Mouse (Mus musculus) liver, embryonic 14.5 days (tissue): ENCODE data around the gene Cfap97d2. TPM values are rescaled to one million over a fixed set of nuclear protein-coding genes. Genes with fewer than 3 reads are reported as not detected.
"Not testable (repeated sequence)": the region's sequence is repeated elsewhere in the genome, so short reads cannot be mapped to it uniquely, and the experiment has no call there.

Source experiments
- ATAC-seq: fragments of 200-750 bp; cut with Nextera tagmentation; 2 replicates; pipeline ENCODE4 v1.8.0; 2017; ENCODE audit warnings: moderate number of reproducible peaks, mild to moderate bottlenecking, moderate library complexity; ENCODE audit not compliant: insufficient read depth
- DNase-seq, 3 experiments: peaks; one replicate each; pipeline ENCODE4 v3.0.0-alpha.2; 2012 to 2013; ENCODE audit warnings: low read depth in 3 of 3, low spot score in 3 of 3
- H3K27ac ChIP-seq: fragments of 300-500 bp; sonication (generic); 2 replicates; pipeline ENCODE4 v1.5.1; 2014; ENCODE audit warnings: moderate library complexity, mild to moderate bottlenecking, control low read depth, inconsistent platforms
- H3K27me3 ChIP-seq: fragments of 300-500 bp; sonication (generic); 2 replicates; pipeline ENCODE4 v1.6.1; 2014; ENCODE audit warnings: mild to moderate bottlenecking, low read length, moderate library complexity; ENCODE audit not compliant: control insufficient read depth, insufficient read depth
- H3K36me3 ChIP-seq: fragments of 300-500 bp; sonication (generic); replicated peaks from 2 replicates; pipeline ENCODE4 v1.6.1; 2014; ENCODE audit warnings: low read depth; ENCODE audit not compliant: control insufficient read depth, insufficient read depth
- H3K4me1 ChIP-seq, 2 experiments: fragments of 200-500 bp in 1 of 2; fragments of 300-500 bp in 1 of 2; sonication (generic) in 1 of 2; replicated peaks; 2 replicates each; pipeline ENCODE4 v1.6.1; 2012 to 2014; ENCODE audit warnings: antibody characterized with exemption in 1 of 2, inconsistent platforms in 1 of 2, low read length in 1 of 2; ENCODE audit not compliant: control insufficient read depth in 2 of 2, insufficient read depth in 2 of 2
- H3K4me2 ChIP-seq: fragments of 300-500 bp; sonication (generic); 2 replicates; pipeline ENCODE4 v1.6.1; 2014; ENCODE audit warnings: low read depth, mild to moderate bottlenecking, control low read depth, moderate library complexity
- H3K4me3 ChIP-seq, 2 experiments: fragments of 200-500 bp in 1 of 2; fragments of 300-500 bp in 1 of 2; sonication (generic) in 1 of 2; 2 replicates each; pipeline ENCODE4 v1.5.1; 2012 to 2014; ENCODE audit warnings: low read depth in 2 of 2, low read length in 2 of 2, mild to moderate bottlenecking in 2 of 2, control low read depth in 1 of 2, inconsistent platforms in 1 of 2, moderate library complexity in 1 of 2; ENCODE audit not compliant: insufficient read depth in 1 of 2
- H3K9ac ChIP-seq: fragments of 300-500 bp; sonication (generic); replicated peaks from 2 replicates; pipeline ENCODE4 v1.6.1; 2014; ENCODE audit warnings: mild to moderate bottlenecking, control low read depth, moderate library complexity
- H3K9me3 ChIP-seq: fragments of 300-500 bp; sonication (generic); 2 replicates; pipeline ENCODE4 v1.6.1; 2016; ENCODE audit warnings: low read length, mixed read lengths; ENCODE audit not compliant: control insufficient read depth
- CTCF ChIP-seq: IDR thresholded peaks from 2 replicates; pipeline ENCODE4 v1.5.1; 2016; ENCODE audit warnings: antibody characterized with exemption, low read depth, control low read depth
- EP300 ChIP-seq: IDR thresholded peaks from 2 replicates; pipeline ENCODE4 v1.6.1; 2016; ENCODE audit warnings: antibody characterized with exemption, low read depth
- WGBS: fragments of 180-500 bp; shearing (Covaris S2); extraction: QIAGEN DNeasy Blood & Tissue Kit; methylation state at CpG from one replicate; pipeline ENCODE4 v1.1.7; 2014; ENCODE audit not compliant: insufficient replicate concordance; 5-methylcytosine and 5-hydroxymethylcytosine counted together
- polyA plus RNA-seq, 2 experiments: library from polyadenylated mRNA; depleted of rRNA in 1 of 2; stranded (reverse) in 1 of 2; unstranded in 1 of 2; fragments of >200 nt; fragmentation: Nextera tagmentation in 1 of 2; extraction: Ambion mirVana in 1 of 2; gene quantifications; 2 replicates each; pipeline versions ENCODE4 v1.2.1 to v1.2.3; 2012 to 2014

Gene Cfap97d2
- polyA plus RNA-seq, 2 experiments: 0.02 TPM; not detected in 1

DNA sequence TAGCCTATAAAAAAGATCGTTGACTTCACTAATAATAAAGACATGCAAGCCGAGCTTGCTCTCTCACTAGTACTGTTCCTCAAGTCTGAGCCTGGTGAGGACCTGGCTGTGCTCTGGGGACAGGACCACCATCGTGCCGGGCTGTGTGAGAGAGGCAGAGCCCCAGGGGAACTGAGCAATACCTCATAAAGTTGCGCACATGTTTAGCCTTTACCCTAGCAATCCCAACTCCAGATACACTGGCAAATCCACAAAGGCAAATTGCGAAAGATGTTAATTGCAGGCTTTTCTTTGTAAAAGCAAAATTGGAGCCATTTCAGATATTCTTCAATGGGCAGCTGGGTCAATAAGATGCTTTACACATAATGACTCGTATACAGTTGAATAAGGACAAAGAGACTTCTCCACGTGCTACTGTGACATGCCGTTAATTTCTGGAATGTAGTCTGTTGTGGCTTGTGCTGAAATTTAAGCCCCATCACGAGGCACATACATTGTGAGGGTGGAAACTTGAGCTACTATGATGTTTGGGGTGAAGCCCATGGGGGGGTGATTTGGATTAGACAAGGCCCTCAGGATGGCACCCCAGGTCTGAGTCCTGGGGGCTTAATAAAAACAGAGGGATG, 21.9 kb downstream of the Cfap97d2 start:
- Histone ChIP-seq H3K4me3 (no peak overlapping the region), H3K4me1 (no peaks in the 10 kb centered on the region), H3K36me3 (no peaks in the 10 kb centered on the region), H3K27ac (no peak overlapping the region), H3K9me3 (no peaks in the 10 kb centered on the region), H3K4me2 (no peak overlapping the region), H3K27me3 (no peaks in the 10 kb centered on the region), H3K9ac (no peak overlapping the region)
- DNase-seq: no peak
- ATAC-seq: no peak
- TF ChIP-seq CTCF (no peak), EP300 (no peak)
- WGBS: 63% methylated on average over 10 of the region's 10 CpGs

DNA sequence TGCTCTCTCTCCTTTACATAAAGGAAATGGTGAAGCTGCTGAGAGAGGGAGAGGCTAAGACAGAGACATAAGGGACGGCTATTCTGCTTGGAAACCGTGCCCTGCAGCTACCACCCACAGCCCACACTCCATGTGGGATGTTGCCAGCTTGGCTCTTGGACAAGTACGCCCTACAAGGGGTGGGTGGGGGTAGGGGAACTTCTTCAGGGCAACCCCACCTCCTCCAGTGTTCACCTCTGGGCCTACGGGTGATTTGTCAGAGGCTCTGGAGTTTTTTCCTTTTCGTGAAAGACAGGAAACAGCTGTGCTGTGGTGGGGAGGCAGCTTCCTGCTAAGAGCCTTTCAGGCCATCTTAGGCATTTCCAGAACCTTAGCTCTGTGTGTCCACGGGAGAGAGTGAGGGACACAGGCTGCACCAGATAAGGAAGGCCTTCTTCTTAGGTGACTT, 34.7 kb downstream of the Cfap97d2 start:
- 11% methylated on average over 6 of the region's 6 CpGs for WGBS

DNA sequence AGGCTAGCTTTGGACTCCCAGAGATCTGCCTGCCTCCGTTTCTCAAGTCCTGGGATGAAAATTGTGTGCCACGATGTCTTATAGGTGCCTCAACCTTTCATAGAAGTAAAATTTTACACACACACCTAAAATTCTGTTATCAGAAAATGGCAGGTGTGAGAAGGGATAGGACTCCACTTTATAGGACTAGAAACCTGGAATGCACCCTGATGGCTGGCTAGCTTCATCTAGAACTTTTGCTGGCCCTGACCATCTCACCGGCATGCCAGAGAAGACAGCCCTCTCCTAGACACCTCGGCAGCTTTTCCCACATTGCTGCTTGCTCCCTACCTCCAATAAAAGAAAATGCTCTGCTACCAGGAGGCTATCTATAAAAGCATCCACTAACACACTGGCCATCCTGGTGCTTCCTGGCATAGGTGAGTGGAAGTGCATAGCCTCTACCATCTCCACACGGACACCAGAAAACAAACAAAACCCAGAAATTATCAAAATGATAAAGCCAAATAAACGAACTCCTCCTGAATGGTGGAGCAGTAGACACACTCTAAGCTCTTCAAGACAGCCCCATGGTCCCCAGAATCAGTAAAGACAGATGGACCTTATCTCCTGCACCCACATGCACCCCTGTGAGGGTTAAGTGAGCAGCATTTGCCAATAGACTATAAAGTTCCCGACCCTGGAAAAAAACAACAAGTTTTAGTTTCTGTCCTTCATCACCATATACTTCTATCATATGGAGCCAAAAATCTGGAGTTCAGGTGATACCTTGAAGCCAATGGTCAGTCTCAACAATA, 35.3 kb downstream of the Cfap97d2 start:
- Histone ChIP-seq H3K9ac (peak overlapping the region; percentile 56), H3K36me3 (no peaks in the 10 kb centered on the region), H3K27me3 (no peaks in the 10 kb centered on the region), H3K27ac (peak overlapping the region; percentile 79), H3K4me2 (peak overlapping the region; percentile 62), H3K4me3 (peak overlapping the region in 1 of 2 experiments; percentile 19; a peak in 1 of 4 replicates), H3K4me1 (peaks cover 25 to 28% of the 10 kb centered on the region in 2 experiments), H3K9me3 (no peaks in the 10 kb centered on the region)
- no peak for TF ChIP-seq CTCF
- peak; percentile 82 for TF ChIP-seq EP300
- ATAC-seq (peak; percentile 97), DNase-seq (peak; percentile 66 to 78 (median 69))
- WGBS: 23% methylated on average over 7 of the region's 7 CpGs

More for the DNA sequence above, 34.7 kb downstream of the Cfap97d2 start:
- DNase-seq: peak in 1 of 3 experiments; percentile 28
- TF ChIP-seq CTCF (no peak), EP300 (no peak)
- H3K27me3 ChIP-seq: no peaks in the 10 kb centered on the region
- H3K9me3 ChIP-seq: no peaks in the 10 kb centered on the region
- H3K27ac ChIP-seq: peak overlapping the region; percentile 79
- peaks cover 25 to 28% of the 10 kb centered on the region in 2 experiments for H3K4me1 ChIP-seq
- no peak overlapping the region for H3K4me3 ChIP-seq
- H3K9ac ChIP-seq: peak overlapping the region; percentile 56
- H3K4me2 ChIP-seq: peak overlapping the region; percentile 62
- H3K36me3 ChIP-seq: no peaks in the 10 kb centered on the region
- ATAC-seq: peak; percentile 56

DNA sequence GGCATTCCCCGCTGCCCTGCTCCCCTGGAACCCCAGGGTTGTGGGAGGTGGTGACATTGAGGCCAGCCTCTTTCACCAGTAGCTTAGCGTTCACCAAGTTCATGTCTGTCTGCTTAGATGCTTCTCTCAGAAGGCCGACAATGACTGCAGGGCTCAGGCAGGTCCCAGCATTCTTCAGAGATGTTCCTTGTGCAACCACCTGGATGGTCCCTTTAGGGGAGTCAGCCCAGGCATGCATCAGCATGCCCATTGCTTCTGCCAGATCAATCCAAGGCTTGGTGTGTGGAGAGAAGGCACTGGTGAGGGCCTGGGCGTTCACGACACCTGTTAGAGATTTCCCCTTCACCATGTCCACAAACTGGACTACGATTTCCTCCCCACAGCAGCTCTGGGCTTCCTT, 40.5 kb downstream of the Cfap97d2 start:
- not testable (repeated sequence) for H3K4me2 ChIP-seq, H3K9me3 ChIP-seq, H3K27ac ChIP-seq, ATAC-seq, H3K4me3 ChIP-seq, H3K27me3 ChIP-seq, H3K36me3 ChIP-seq, DNase-seq, H3K9ac ChIP-seq
- H3K4me1 ChIP-seq: peaks cover 12% of the 10 kb centered on the region in 2 experiments
- 78% methylated on average over 5 of the region's 6 CpGs for WGBS

DNA sequence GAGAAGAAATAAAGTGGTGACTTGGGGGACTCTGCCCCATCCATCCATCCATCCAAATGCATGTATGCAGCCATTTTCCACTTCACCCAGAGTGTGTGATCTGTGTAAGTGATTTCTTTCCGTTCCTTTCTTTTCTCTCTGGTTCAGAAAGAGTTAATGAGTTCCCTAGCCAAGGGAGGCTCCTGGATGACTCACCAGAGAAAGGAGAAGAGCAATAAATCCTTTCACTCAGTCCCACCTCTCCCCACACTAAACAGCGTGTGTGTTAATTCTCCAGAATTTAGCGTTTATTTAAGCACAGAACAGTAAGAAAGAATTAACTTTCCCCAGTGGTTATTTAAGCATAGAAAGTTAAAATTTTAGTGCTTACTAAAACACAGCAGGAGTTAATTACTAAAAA, 41.9 kb downstream of the Cfap97d2 start:
- Histone ChIP-seq H3K9ac (no peak overlapping the region), H3K27ac (no peak overlapping the region), H3K27me3 (no peaks in the 10 kb centered on the region), H3K9me3 (no peaks in the 10 kb centered on the region), H3K4me2 (no peak overlapping the region), H3K36me3 (no peaks in the 10 kb centered on the region), H3K4me3 (no peak overlapping the region), H3K4me1 (peaks cover 0 to 1% of the 10 kb centered on the region in 2 experiments; a peak in 2 of 4 replicates)
- ATAC-seq (no peak), DNase-seq (no peak)
- 22% methylated on average over 3 of the region's 3 CpGs for WGBS
- no peak for TF ChIP-seq CTCF
- no peak for TF ChIP-seq EP300
